Mouse (Mus musculus): ENCODE data around the gene Ube2e1.
"Not testable (repeated sequence)": the region's sequence is repeated elsewhere in the genome, so short reads cannot be mapped to it uniquely, and the experiment has no call there.

Gene Ube2e1

GRCm38 (mm10) chr14:18317457-18318411, 13.9 kb downstream of the Ube2e1 start:
- no peak for DNase-seq (ENCODE audit: low spot score in 2 of 2)

- no peak for DNase-seq (ENCODE audit: low spot score in 2 of 2)
These were observed 27.5 kb downstream of the Ube2e1 start for GRCm38 (mm10) chr14:18304165-18304564.

- peak; percentile 54 to 68 for DNase-seq (ENCODE audit: low spot score in 2 of 2)
These were observed 28.4 kb downstream of the Ube2e1 start for GRCm38 (mm10) chr14:18303262-18303661.

- DNase-seq (ENCODE audit: low spot score in 2 of 2) = no peak
These were observed 28.9 kb downstream of the Ube2e1 start for GRCm38 (mm10) chr14:18302750-18303149.

GRCm38 (mm10) chr14:18301591-18301990, 30.1 kb downstream of the Ube2e1 start:
- DNase-seq (ENCODE audit: low spot score in 2 of 2) = no peak

GRCm38 (mm10) chr14:18300676-18301075, 31.0 kb downstream of the Ube2e1 start:
- DNase-seq (ENCODE audit: low spot score in 2 of 2) = no peak

GRCm38 (mm10) chr14:18298874-18299273, 32.8 kb downstream of the Ube2e1 start:
- DNase-seq (ENCODE audit: low spot score in 2 of 2) = no peak

- DNase-seq (ENCODE audit: low spot score in 2 of 2) = no peak
These were observed 34.2 kb downstream of the Ube2e1 start for GRCm38 (mm10) chr14:18297441-18297840.

GRCm38 (mm10) chr14:18292578-18292977, 39.1 kb downstream of the Ube2e1 start:
- no peak for DNase-seq (ENCODE audit: low spot score in 2 of 2)

GRCm38 (mm10) chr14:18292111-18292510, 39.5 kb downstream of the Ube2e1 start:
- no peak for DNase-seq (ENCODE audit: low spot score in 2 of 2)

GRCm38 (mm10) chr14:18287391-18287790, 44.3 kb downstream of the Ube2e1 start:
- DNase-seq (ENCODE audit: low spot score in 2 of 2) = no peak

- DNase-seq (ENCODE audit: low spot score in 2 of 2) = no peak
These were observed 45.2 kb downstream of the Ube2e1 start for GRCm38 (mm10) chr14:18286441-18286840.

- no peak for DNase-seq (ENCODE audit: low spot score in 2 of 2)
These were observed 46.2 kb downstream of the Ube2e1 start for GRCm38 (mm10) chr14:18285476-18285875.

- no peak for DNase-seq (ENCODE audit: low spot score in 2 of 2)
These were observed 47.1 kb downstream of the Ube2e1 start for GRCm38 (mm10) chr14:18284581-18284980.

- no peak for DNase-seq (ENCODE audit: low spot score in 2 of 2)
These were observed 51.3 kb downstream of the Ube2e1 start for GRCm38 (mm10) chr14:18280375-18280774.

- no peak for DNase-seq (ENCODE audit: low spot score in 2 of 2)
These were observed 57.1 kb downstream of the Ube2e1 start for GRCm38 (mm10) chr14:18274526-18274925.

GRCm38 (mm10) chr14:18271666-18272065, 60.0 kb downstream of the Ube2e1 start:
- DNase-seq (ENCODE audit: low spot score in 2 of 2) = no peak

- peak; percentile 98 to 99 for DNase-seq (ENCODE audit: low spot score in 2 of 2)
These were observed 60.9 kb downstream of the Ube2e1 start, which contains the start of the genes Nkiras1 and Rpl15 for GRCm38 (mm10) chr14:18270529-18271441. Gene Nkiras1, plus strand, starts transcription at chr14:18271136. Gene Rpl15, minus strand, starts transcription at chr14:18271391.

GRCm38 (mm10) chr14:18269947-18270528, 61.6 kb downstream of the Ube2e1 start:
- not testable (repeated sequence) for DNase-seq (ENCODE audit: low spot score in 2 of 2)

- DNase-seq (ENCODE audit: low spot score in 2 of 2) = no peak
These were observed 68.2 kb downstream of the Ube2e1 start for GRCm38 (mm10) chr14:18263427-18263826.

- DNase-seq (ENCODE audit: low spot score in 2 of 2) = no peak
These were observed 70.5 kb downstream of the Ube2e1 start for GRCm38 (mm10) chr14:18261203-18261602.

GRCm38 (mm10) chr14:18242638-18243130, 89.0 kb downstream of the Ube2e1 start:
- no peak for DNase-seq (ENCODE audit: low spot score in 2 of 2)

Measured in frontal cortex, postnatal 14 days (tissue).